Mouse (Mus musculus): ENCODE results near the gene Lin7c. TPM values are rescaled to one million over a fixed set of nuclear protein-coding genes. Genes with fewer than 3 reads are reported as not detected.
A peak's percentile ranks its signal among the peaks of the same experiment; 100 is the strongest.
"Not testable (repeated sequence)": the region's sequence is repeated elsewhere in the genome, so short reads cannot be mapped to it uniquely, and the experiment has no call there.

Lin7c gene
- polyA plus RNA-seq (2015; fragmentation: Nextera tagmentation; extraction: Ambion mirVana), result 175 and 177 TPM in 2 replicates

GRCm38 (mm10) chr2:109890597-109890996 is at the start of gene Lin7c:
Gene Lin7c, plus strand, starts transcription at chr2:109890853.
- peak; percentile 100 for ATAC-seq (ENCODE audit: low FRiP score, low read depth)
- H3K36me3 ChIP-seq, result peaks cover 14% of the 10 kb centered on the region
- peak within 1 kb of the TSS; percentile 95 for H3K27ac ChIP-seq (replicated peaks)

DNA sequence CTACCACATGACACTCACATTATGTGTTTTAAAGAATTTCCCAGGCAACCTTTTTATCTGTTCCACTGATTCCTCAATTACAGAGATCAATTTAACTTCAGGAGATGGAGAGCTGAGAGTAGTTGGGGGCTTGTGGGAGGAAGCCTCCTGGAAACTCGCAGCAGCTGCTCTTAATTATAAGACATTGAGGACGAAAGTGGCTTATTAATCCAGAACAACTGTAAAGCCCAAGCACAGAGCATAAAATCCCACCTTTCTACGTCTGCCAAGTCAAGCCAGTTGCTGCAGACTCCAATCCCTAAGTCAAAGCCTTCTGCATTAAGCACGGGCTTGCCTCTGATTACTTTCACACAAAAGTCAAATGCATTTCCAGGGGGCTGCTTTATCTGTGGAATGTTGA is 44.3 kb upstream of the Lin7c start:
- H3K4me1 ChIP-seq (replicated peaks), result peaks cover 9% of the 10 kb centered on the region
- WGBS, result 69% methylated on average over 4 of the region's 4 CpGs

More at GRCm38 (mm10) chr2:109890597-109890996, at the start of gene Lin7c:
- WGBS, result under 1% methylated on average over 42 of the region's 42 CpGs
- peaks cover 21% of the 10 kb centered on the region for H3K4me1 ChIP-seq (replicated peaks)
- H3K9me3 ChIP-seq, result no peaks in the 10 kb centered on the region
- peak within 1 kb of the TSS; percentile 95 for H3K9ac ChIP-seq
- H3K27me3 ChIP-seq, result no peaks in the 10 kb centered on the region
- H3K4me3 ChIP-seq, result peak within 1 kb of the TSS; percentile 77
- H3K4me2 ChIP-seq, result peak within 1 kb of the TSS; percentile 72

DNA sequence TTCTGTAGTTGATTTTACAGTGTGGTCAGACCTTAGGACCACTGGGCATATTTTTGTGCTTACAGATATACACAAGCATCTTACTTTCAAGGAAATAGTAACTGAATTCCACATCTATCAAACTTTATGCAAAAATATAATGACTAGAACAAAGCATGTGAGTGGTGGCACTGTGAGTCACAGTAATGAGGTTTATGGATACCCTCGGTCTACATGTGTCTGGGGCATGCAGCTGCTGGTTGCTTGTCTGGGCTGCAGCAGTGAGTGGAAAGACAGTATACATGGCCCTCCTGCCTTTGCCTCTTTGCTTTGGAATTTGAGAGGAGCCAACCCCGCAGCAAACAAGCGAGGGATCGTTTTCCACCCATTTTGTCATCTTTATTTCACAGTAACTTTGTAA is 42.3 kb upstream of the Lin7c start:
- Histone ChIP-seq H3K4me3 (no peak overlapping the region), H3K4me1 (replicated peaks) (peaks cover 9% of the 10 kb centered on the region), H3K27ac (replicated peaks) (no peak overlapping the region), H3K9me3 (no peaks in the 10 kb centered on the region), H3K4me2 (0 out of 2 replicates have a peak overlapping the region, but pooled peaks have one; percentile 29), H3K36me3 (no peaks in the 10 kb centered on the region), H3K9ac (no peak overlapping the region), H3K27me3 (no peaks in the 10 kb centered on the region)
- ATAC-seq (ENCODE audit: low FRiP score, low read depth), result no peak
- 34% methylated on average over 4 of the region's 4 CpGs for WGBS

More for the DNA sequence above, 44.3 kb upstream of the Lin7c start:
- H3K27ac ChIP-seq (replicated peaks), result no peak overlapping the region
- H3K27me3 ChIP-seq, result no peaks in the 10 kb centered on the region
- H3K36me3 ChIP-seq, result no peaks in the 10 kb centered on the region
- ATAC-seq (ENCODE audit: low FRiP score, low read depth), result no peak
- no peak overlapping the region for H3K4me3 ChIP-seq
- no peak overlapping the region for H3K9ac ChIP-seq
- H3K4me2 ChIP-seq, result no peak overlapping the region
- H3K9me3 ChIP-seq, result no peaks in the 10 kb centered on the region

DNA sequence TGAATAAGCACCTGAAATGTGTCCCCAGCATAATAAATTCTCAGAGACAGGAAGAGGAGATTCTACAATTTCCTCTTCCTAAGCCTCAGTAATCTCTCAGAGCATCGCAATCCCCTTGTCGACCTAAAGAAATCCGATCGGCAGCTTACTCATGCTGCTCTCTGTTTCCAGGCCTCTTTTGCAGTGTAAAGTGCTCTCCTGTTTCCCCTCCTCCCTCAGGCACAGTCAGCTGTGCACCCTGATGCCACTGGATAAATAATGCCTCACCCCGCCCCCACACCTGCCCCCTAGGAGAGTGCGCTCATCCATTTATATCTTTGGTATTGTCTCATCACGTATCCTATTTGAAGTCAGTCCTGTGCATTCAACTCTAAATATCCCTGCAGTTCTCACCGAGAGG is 41.9 kb upstream of the Lin7c start:
- Histone ChIP-seq H3K9ac (no peak overlapping the region), H3K4me1 (replicated peaks) (peaks cover 9% of the 10 kb centered on the region), H3K36me3 (no peaks in the 10 kb centered on the region), H3K9me3 (no peaks in the 10 kb centered on the region), H3K27me3 (no peaks in the 10 kb centered on the region), H3K4me2 (peak overlapping the region; percentile 29; the same call in 1 of the 2 replicates), H3K27ac (replicated peaks) (no peak overlapping the region), H3K4me3 (no peak overlapping the region)
- 12% methylated on average over 8 of the region's 8 CpGs for WGBS
- peak; percentile 59; the same call in 1 of the 2 replicates for ATAC-seq (ENCODE audit: low FRiP score, low read depth)

DNA sequence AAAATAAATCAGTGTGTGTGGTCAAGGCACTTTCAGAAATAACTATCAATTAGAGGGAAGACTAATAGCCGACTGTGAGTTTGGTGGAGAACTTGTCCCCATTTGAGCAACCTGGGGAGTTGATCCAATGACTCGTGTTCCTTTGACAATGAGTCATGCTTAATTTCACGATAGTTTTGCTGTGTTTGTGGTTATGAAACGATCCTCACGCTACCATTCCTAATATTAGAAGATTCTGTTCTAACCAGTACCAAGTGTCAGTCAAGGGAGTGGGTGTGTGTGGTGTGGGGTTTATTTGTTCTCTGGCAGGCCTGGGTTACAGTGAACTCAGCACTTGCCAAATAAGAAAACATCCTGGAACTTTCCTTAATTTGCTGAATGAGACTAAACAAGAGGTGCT is 35.1 kb upstream of the Lin7c start:
- ATAC-seq (ENCODE audit: low FRiP score, low read depth), result no peak
- WGBS, result 87% methylated on average over 5 of the region's 5 CpGs
- H3K4me2 ChIP-seq, result no peak overlapping the region

DNA sequence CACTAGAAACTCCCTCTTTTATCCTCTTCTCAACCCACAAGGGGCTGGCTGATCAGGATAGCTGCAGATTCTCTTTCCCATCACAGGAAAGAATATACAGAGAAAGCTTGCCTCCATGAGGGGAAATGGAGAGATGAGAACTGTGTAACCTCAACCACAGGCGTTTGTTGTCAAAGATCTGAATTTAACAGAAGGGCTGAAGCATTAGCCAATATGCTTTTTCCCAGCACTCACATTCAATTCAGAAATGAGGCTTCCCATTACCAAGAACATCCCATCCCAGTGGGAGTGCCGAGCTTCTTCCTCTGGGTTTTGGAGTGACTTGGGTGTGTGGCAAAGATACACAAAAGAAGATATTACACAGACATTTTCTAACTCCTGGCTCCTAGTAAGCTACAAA is 31.0 kb upstream of the Lin7c start:
- Histone ChIP-seq H3K4me3 (no peak overlapping the region), H3K4me1 (replicated peaks) (no peaks in the 10 kb centered on the region), H3K4me2 (no peak overlapping the region), H3K36me3 (no peaks in the 10 kb centered on the region), H3K27me3 (no peaks in the 10 kb centered on the region), H3K9me3 (no peaks in the 10 kb centered on the region), H3K27ac (replicated peaks) (no peak overlapping the region), H3K9ac (no peak overlapping the region)
- no peak for ATAC-seq (ENCODE audit: low FRiP score, low read depth)
- 77% methylated on average over 2 of the region's 2 CpGs for WGBS

More for the DNA sequence above, 35.1 kb upstream of the Lin7c start:
- H3K4me1 ChIP-seq (replicated peaks), result no peaks in the 10 kb centered on the region
- H3K9ac ChIP-seq, result no peak overlapping the region
- no peaks in the 10 kb centered on the region for H3K36me3 ChIP-seq
- no peaks in the 10 kb centered on the region for H3K9me3 ChIP-seq
- H3K27me3 ChIP-seq, result no peaks in the 10 kb centered on the region
- H3K27ac ChIP-seq (replicated peaks), result no peak overlapping the region
- H3K4me3 ChIP-seq, result no peak overlapping the region

GRCm38 (mm10) chr2:109860832-109861231 is 29.8 kb upstream of the Lin7c start:
- Histone ChIP-seq H3K4me3 (no peak overlapping the region), H3K27ac (replicated peaks) (no peak overlapping the region), H3K9me3 (no peaks in the 10 kb centered on the region), H3K27me3 (no peaks in the 10 kb centered on the region), H3K4me1 (replicated peaks) (no peaks in the 10 kb centered on the region), H3K36me3 (no peaks in the 10 kb centered on the region), H3K4me2 (no peak overlapping the region), H3K9ac (no peak overlapping the region)
- no peak for ATAC-seq (ENCODE audit: low FRiP score, low read depth)
- WGBS, result 95% methylated on average over 3 of the region's 3 CpGs

GRCm38 (mm10) chr2:109879429-109879828 is 11.2 kb upstream of the Lin7c start:
- H3K9ac ChIP-seq; H3K36me3 ChIP-seq; H3K4me1 ChIP-seq (replicated peaks); ATAC-seq (ENCODE audit: low FRiP score, low read depth); H3K27me3 ChIP-seq; H3K4me3 ChIP-seq; H3K27ac ChIP-seq (replicated peaks); H3K9me3 ChIP-seq; H3K4me2 ChIP-seq: not testable (repeated sequence)
- whole genome bisulfite sequencing, result 88% methylated on average over 4 of the region's 4 CpGs

DNA sequence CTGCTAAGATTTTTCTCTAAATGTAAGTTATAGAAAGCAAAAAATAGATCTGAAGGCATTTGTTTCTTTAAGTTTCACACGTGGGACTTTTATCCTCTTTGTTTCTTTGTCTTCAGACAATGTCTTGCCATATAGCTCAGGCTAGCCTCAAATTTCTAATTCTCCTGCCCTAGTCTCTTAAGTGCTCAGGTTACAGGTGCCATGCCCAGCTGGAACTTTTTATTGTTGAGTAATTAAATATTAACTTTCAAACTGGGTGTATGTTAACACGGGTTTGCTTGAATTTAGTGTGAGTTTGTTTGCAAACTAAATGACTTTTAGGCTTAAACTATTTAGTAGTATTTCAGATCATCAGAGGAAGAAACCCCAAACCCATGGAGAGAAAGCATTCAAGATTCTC is 9.5 kb upstream of the Lin7c start:
- Histone ChIP-seq H3K27ac (replicated peaks) (no peak overlapping the region), H3K27me3 (no peaks in the 10 kb centered on the region), H3K9ac (no peak overlapping the region), H3K4me2 (no peak overlapping the region), H3K4me3 (no peak overlapping the region), H3K36me3 (no peaks in the 10 kb centered on the region), H3K9me3 (no peaks in the 10 kb centered on the region), H3K4me1 (replicated peaks) (no peaks in the 10 kb centered on the region)
- 68% methylated on average over 2 of the region's 2 CpGs for WGBS
- no peak for ATAC-seq (ENCODE audit: low FRiP score, low read depth)

DNA sequence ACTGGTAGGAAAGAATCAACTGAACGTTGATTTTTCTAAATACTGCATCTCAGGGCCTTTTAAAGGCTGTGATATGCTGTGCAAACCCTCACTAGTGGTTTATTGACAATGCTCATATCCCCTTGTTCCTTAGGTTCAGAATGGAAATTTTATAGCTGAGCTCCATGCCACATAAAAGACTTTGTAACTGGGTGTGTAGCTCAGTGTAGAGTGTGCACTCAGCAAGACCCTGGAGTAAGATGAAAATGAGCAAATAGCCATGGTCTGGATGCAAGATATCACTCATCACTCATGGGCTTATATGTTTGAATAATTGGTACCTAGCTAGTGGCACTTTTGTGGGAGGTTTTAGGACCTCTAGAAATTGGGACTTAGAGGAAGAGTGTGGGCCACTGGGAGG is 9.0 kb upstream of the Lin7c start:
- no peaks in the 10 kb centered on the region for H3K4me1 ChIP-seq (replicated peaks)
- no peak overlapping the region for H3K27ac ChIP-seq (replicated peaks)
- H3K9me3 ChIP-seq, result no peaks in the 10 kb centered on the region
- H3K4me2 ChIP-seq, result no peak overlapping the region
- ATAC-seq (ENCODE audit: low FRiP score, low read depth), result no peak
- no peaks in the 10 kb centered on the region for H3K36me3 ChIP-seq
- WGBS, result 67% methylated on average over 1 of the region's 1 CpGs
- no peaks in the 10 kb centered on the region for H3K27me3 ChIP-seq
- no peak overlapping the region for H3K9ac ChIP-seq
- no peak overlapping the region for H3K4me3 ChIP-seq

DNA sequence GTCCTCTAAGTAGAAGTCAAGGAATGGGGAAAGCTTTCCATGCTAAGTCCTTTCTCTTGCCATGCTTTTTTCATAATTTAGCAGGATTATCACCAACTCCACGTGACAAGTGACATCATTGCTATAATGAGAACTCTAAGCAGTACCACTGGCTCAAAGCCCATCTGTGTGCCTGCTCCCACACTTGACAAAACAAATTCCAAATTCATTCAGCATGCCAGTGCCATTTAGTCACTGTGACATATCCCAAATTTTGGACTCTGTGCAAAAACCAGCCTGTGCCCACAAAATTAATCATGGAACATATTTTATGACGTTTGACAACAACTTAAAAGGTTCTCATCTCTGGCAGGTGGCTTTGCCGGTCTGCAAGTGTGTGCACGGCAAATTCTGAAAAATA is 6.5 kb upstream of the Lin7c start:
- no peak overlapping the region for H3K4me2 ChIP-seq
- H3K4me1 ChIP-seq (replicated peaks), result no peaks in the 10 kb centered on the region
- H3K27ac ChIP-seq (replicated peaks), result no peak overlapping the region
- no peak for ATAC-seq (ENCODE audit: low FRiP score, low read depth)
- H3K36me3 ChIP-seq, result no peaks in the 10 kb centered on the region
- no peaks in the 10 kb centered on the region for H3K9me3 ChIP-seq
- no peak overlapping the region for H3K9ac ChIP-seq
- 74% methylated on average over 4 of the region's 4 CpGs for WGBS
- no peak overlapping the region for H3K4me3 ChIP-seq
- H3K27me3 ChIP-seq, result no peaks in the 10 kb centered on the region

- WGBS, result 63% methylated on average over 4 of the region's 4 CpGs
- no peaks in the 10 kb centered on the region for H3K27me3 ChIP-seq
- no peak overlapping the region for H3K4me3 ChIP-seq
- no peak overlapping the region for H3K4me2 ChIP-seq
- H3K4me1 ChIP-seq (replicated peaks), result no peaks in the 10 kb centered on the region
- H3K27ac ChIP-seq (replicated peaks), result no peak overlapping the region
- H3K36me3 ChIP-seq, result no peaks in the 10 kb centered on the region
- no peaks in the 10 kb centered on the region for H3K9me3 ChIP-seq
- no peak for ATAC-seq (ENCODE audit: low FRiP score, low read depth)
- H3K9ac ChIP-seq, result no peak overlapping the region
Observed at GRCm38 (mm10) chr2:109884507-109884906, 6.1 kb upstream of the Lin7c start.

GRCm38 (mm10) chr2:109890068-109890467 is 585 bp upstream of the Lin7c start:
- peaks cover 21% of the 10 kb centered on the region for H3K4me1 ChIP-seq (replicated peaks)
- no peaks in the 10 kb centered on the region for H3K27me3 ChIP-seq
- 39% methylated on average over 4 of the region's 4 CpGs for WGBS
- H3K9me3 ChIP-seq, result no peaks in the 10 kb centered on the region
- no peak for ATAC-seq (ENCODE audit: low FRiP score, low read depth)
- H3K4me3 ChIP-seq, result peak overlapping the region; percentile 77
- H3K36me3 ChIP-seq, result peaks cover 9% of the 10 kb centered on the region
- peak overlapping the region; percentile 95 for H3K9ac ChIP-seq
- H3K27ac ChIP-seq (replicated peaks), result peak overlapping the region; percentile 95
- peak overlapping the region; percentile 54 for H3K4me2 ChIP-seq

Measured in hindbrain, embryonic 15.5 days (tissue).